In genomic region chr6:32300611-32301010, GRCm38 (mm10) we compare ENCODE assay signal across 20 mouse cellular contexts.
"Had no signal": no experiment of that assay in that cellular context is flagged by ENCODE, and none has a peak within 500 bp of the region (broad histone marks: within the 10 kb centered on the region; RNA-seq: fewer than 3 reads in every experiment).

No protein-coding gene starts in this region.

- H3K4me3 ChIP-seq: kidney, embryonic 15.5 days; limb, embryonic 12.5 days; limb, embryonic 15.5 days; neural tube, embryonic 12.5 days; neural tube, embryonic 15.5 days had no signal

- ATAC-seq: liver, postnatal 0 days; lung, postnatal 0 days had no signal

- H3K4me2 ChIP-seq: kidney, embryonic 15.5 days; limb, embryonic 12.5 days; limb, embryonic 15.5 days; liver, embryonic 11.5 days; lung, embryonic 14.5 days; neural tube, embryonic 12.5 days; neural tube, embryonic 15.5 days had no signal

- H3K9ac ChIP-seq: kidney, embryonic 15.5 days; limb, embryonic 12.5 days; limb, embryonic 15.5 days; liver, embryonic 14.5 days; liver, postnatal 0 days; lung, embryonic 14.5 days; neural tube, embryonic 12.5 days; neural tube, embryonic 15.5 days had no signal

- H3K27ac ChIP-seq: kidney, embryonic 15.5 days; limb, embryonic 12.5 days; limb, embryonic 15.5 days; liver, embryonic 14.5 days; macrophage; neural tube, embryonic 12.5 days; neural tube, embryonic 15.5 days had no signal

- H3K4me1 ChIP-seq: kidney, embryonic 15.5 days; limb, embryonic 12.5 days; limb, embryonic 15.5 days; neural tube, embryonic 12.5 days; neural tube, embryonic 15.5 days had no signal

- DNase-seq: kidney, adult 2 months; kidney, postnatal 10 days; kidney, postnatal 36 days; left cerebral cortex, postnatal 4 days; liver, postnatal 0 days; lung, embryonic 14.5 days; midbrain, embryonic 14.5 days; right cerebral cortex, adult 18-20 months; right cerebral cortex, postnatal 14 days; thymus, adult 18-20 months; thymus, postnatal 36 days had no signal

- H3K36me3 ChIP-seq: kidney, embryonic 15.5 days; limb, embryonic 12.5 days; limb, embryonic 15.5 days; neural tube, embryonic 12.5 days; neural tube, embryonic 15.5 days had no signal

- H3K27me3 ChIP-seq: kidney, embryonic 15.5 days; limb, embryonic 12.5 days; limb, embryonic 15.5 days; neural tube, embryonic 12.5 days; neural tube, embryonic 15.5 days had no signal

- H3K9me3 ChIP-seq: kidney, embryonic 15.5 days; limb, embryonic 12.5 days; limb, embryonic 15.5 days; neural tube, embryonic 12.5 days; neural tube, embryonic 15.5 days had no signal
